20 mouse cellular contexts compared by ENCODE assay signal in genomic region chr1:185352151-185352550, GRCm38 (mm10). TPM values are rescaled to one million over a fixed set of nuclear protein-coding genes. Genes with fewer than 3 reads are reported as not detected.
A peak's percentile ranks its signal among the peaks of the same experiment; 100 is the strongest.
DNase-seq lines count a peak whose midpoint lies in the region; ATAC-seq lines count a peak whose summit lies in the region.
"Had no signal": no experiment of that assay in that cellular context is flagged by ENCODE, and none has a peak within 500 bp of the region (broad histone marks: within the 10 kb centered on the region; RNA-seq: fewer than 3 reads in every experiment).

No protein-coding gene starts in this region.

- H3K4me1 ChIP-seq in heart, embryonic 10.5 days, result no peaks in the 10 kb centered on the region
- H3K4me1 ChIP-seq: heart, embryonic 13.5 days; midbrain, embryonic 10.5 days; neural tube, embryonic 15.5 days; stomach, embryonic 15.5 days had no signal

- H3K4me3 ChIP-seq in heart, embryonic 10.5 days, result no peak overlapping the region
- H3K4me3 ChIP-seq: heart, embryonic 13.5 days; midbrain, embryonic 10.5 days; neural tube, embryonic 15.5 days; stomach, embryonic 15.5 days had no signal

- ATAC-seq in granulocyte monocyte progenitor cell, adult 5-6 weeks (replicated peaks; ENCODE audit: poor library complexity, severe bottlenecking), result peak; percentile 66
- ATAC-seq in megakaryocyte-erythroid progenitor cell, adult 5-6 weeks (replicated peaks; ENCODE audit: low FRiP score, low TSS enrichment, poor library complexity, severe bottlenecking), result peak; percentile 89
- ATAC-seq in cerebellum, adult (ENCODE audit: insufficient number of reproducible peaks, low FRiP score, low TSS enrichment), result no peak
- ATAC-seq: hindbrain, embryonic 16.5 days had no signal

- H3K27me3 ChIP-seq in heart, embryonic 10.5 days (ENCODE audit: insufficient read depth, poor library complexity, severe bottlenecking), result no peaks in the 10 kb centered on the region
- H3K27me3 ChIP-seq: heart, embryonic 13.5 days; neural tube, embryonic 15.5 days; stomach, embryonic 15.5 days had no signal

- 87% methylated on average over 12 of the region's 12 CpGs for WGBS in heart, embryonic 10.5 days

- H3K27ac ChIP-seq in heart, embryonic 10.5 days, result no peak overlapping the region
- H3K27ac ChIP-seq: heart, embryonic 13.5 days; midbrain, embryonic 10.5 days; neural tube, embryonic 15.5 days; stomach, embryonic 15.5 days had no signal

- peaks cover 85% of the 10 kb centered on the region for H3K36me3 ChIP-seq in heart, embryonic 10.5 days

- peak; percentile 68 for DNase-seq in heart, embryonic 10.5 days (ENCODE audit: low spot score)
- DNase-seq in heart, adult 8-10 months (ENCODE audit: low spot score), result no peak
- DNase-seq in CD4-positive helper T cell, adult 2 months (ENCODE audit: low read depth, low spot score), result peak; percentile 69
- no peak for DNase-seq in right cerebral cortex, postnatal 36 days (ENCODE audit: low spot score in 2 of 2)
- no peak for DNase-seq in ovary, postnatal 14 days (ENCODE audit: low spot score)
- DNase-seq: cerebellum, adult 9-11 months; embryo, embryonic 11 days; gastrocnemius, postnatal 14 days; heart, postnatal 36 days; kidney, adult 9 months; lung, postnatal 14 days; retina, postnatal 1 day had no signal

- H3K9me3 ChIP-seq in heart, embryonic 10.5 days, result no peaks in the 10 kb centered on the region
- H3K9me3 ChIP-seq: heart, embryonic 13.5 days; midbrain, embryonic 10.5 days; neural tube, embryonic 15.5 days; stomach, embryonic 15.5 days had no signal

RNA-seq across cellular contexts. Expression of gene Eprs, which starts 10.7 kb away (rescaled TPM):
- 135 and 151 TPM in 2 replicates for polyA plus RNA-seq in heart, embryonic 10.5 days (2016; fragmentation: Nextera tagmentation; extraction: Ambion mirVana)
- 10 to 100 TPM; 75.6 to 98.6 (median 80.3) TPM for total RNA-seq in heart, adult 8-10 months (2022)
- total RNA-seq in granulocyte monocyte progenitor cell, adult 5-6 weeks (2014; fragmentation: Nextera tagmentation), result 87.1 and 119 TPM in 2 replicates
- total RNA-seq in granulocyte monocyte progenitor cell, adult 5-6 weeks (2017), result 248 and 270 TPM in 2 replicates
- total RNA-seq in megakaryocyte-erythroid progenitor cell, adult 5-6 weeks (2014; fragmentation: Nextera tagmentation), result 120 and 136 TPM in 2 replicates
- total RNA-seq in megakaryocyte-erythroid progenitor cell, adult 5-6 weeks (2017), result 318 and 319 TPM in 2 replicates

RNA-seq across cellular contexts. Expression of gene Bpnt1, which starts 20.2 kb away (rescaled TPM):
- 38.5 and 39.9 TPM in 2 replicates for polyA plus RNA-seq in heart, embryonic 10.5 days (2016; fragmentation: Nextera tagmentation; extraction: Ambion mirVana)
- total RNA-seq in heart, adult 8-10 months (2022), result 10 to 100 TPM; 21.7 to 37.3 (median 30.3) TPM
- 14.1 and 17.6 TPM in 2 replicates for total RNA-seq in granulocyte monocyte progenitor cell, adult 5-6 weeks (2014; fragmentation: Nextera tagmentation)
- total RNA-seq in granulocyte monocyte progenitor cell, adult 5-6 weeks (2017), result 18.6 and 28.0 TPM in 2 replicates
- total RNA-seq in megakaryocyte-erythroid progenitor cell, adult 5-6 weeks (2014; fragmentation: Nextera tagmentation), result 8.0 and 10.5 TPM in 2 replicates
- total RNA-seq in megakaryocyte-erythroid progenitor cell, adult 5-6 weeks (2017), result 14.2 and 21.4 TPM in 2 replicates

RNA-seq across cellular contexts. Expression of gene Iars2, which starts 23.0 kb away (rescaled TPM):
- 31.7 and 43.8 TPM in 2 replicates for polyA plus RNA-seq in heart, embryonic 10.5 days (2016; fragmentation: Nextera tagmentation; extraction: Ambion mirVana)
- total RNA-seq in heart, adult 8-10 months (2022), result 10 to 100 TPM; 77.9 to 85.2 (median 83.3) TPM
- total RNA-seq in granulocyte monocyte progenitor cell, adult 5-6 weeks (2014; fragmentation: Nextera tagmentation), result 38.3 and 44.6 TPM in 2 replicates
- total RNA-seq in granulocyte monocyte progenitor cell, adult 5-6 weeks (2017), result 38.3 and 48.4 TPM in 2 replicates
- 46.5 and 56.5 TPM in 2 replicates for total RNA-seq in megakaryocyte-erythroid progenitor cell, adult 5-6 weeks (2014; fragmentation: Nextera tagmentation)
- total RNA-seq in megakaryocyte-erythroid progenitor cell, adult 5-6 weeks (2017), result 81.0 and 95.6 TPM in 2 replicates

Comparison
In these comparisons a context has a peak if more than half of its experiments do, and no peak if none do; other contexts are left out.
1. DNase-seq: peak in heart, embryonic 10.5 days (single experiment) and CD4-positive helper T cell, adult 2 months (single experiment); none in heart, adult 8-10 months (single experiment), right cerebral cortex, postnatal 36 days (0 of 2) and ovary, postnatal 14 days (single experiment).